In genomic region chr19:57029461-57029860, GRCm38 (mm10) we compare ENCODE assay signal across 16 mouse cellular contexts. TPM values are rescaled to one million over a fixed set of nuclear protein-coding genes. Genes with fewer than 3 reads are reported as not detected.
"Had no signal": no experiment of that assay in that cellular context is flagged by ENCODE, and none has a peak within 500 bp of the region (broad histone marks: within the 10 kb centered on the region; RNA-seq: fewer than 3 reads in every experiment).

No protein-coding gene starts in this region.

- ATAC-seq: liver, embryonic 12.5 days; midbrain, embryonic 13.5 days; midbrain, embryonic 16.5 days had no signal

- H3K4me3 ChIP-seq: limb, embryonic 10.5 days; limb, embryonic 13.5 days; liver, embryonic 12.5 days; liver, embryonic 15.5 days; lung, embryonic 15.5 days; midbrain, embryonic 13.5 days had no signal

- H3K27me3 ChIP-seq: limb, embryonic 13.5 days; liver, embryonic 12.5 days; liver, embryonic 15.5 days; lung, embryonic 15.5 days; midbrain, embryonic 13.5 days had no signal

- H3K27ac ChIP-seq: limb, embryonic 10.5 days; limb, embryonic 13.5 days; liver, embryonic 12.5 days; liver, embryonic 15.5 days; macrophage; midbrain, embryonic 13.5 days had no signal

- H3K9ac ChIP-seq: limb, embryonic 13.5 days; liver, embryonic 12.5 days; liver, embryonic 15.5 days; lung, embryonic 15.5 days; midbrain, embryonic 13.5 days had no signal

- H3K36me3 ChIP-seq: limb, embryonic 10.5 days; limb, embryonic 13.5 days; liver, embryonic 12.5 days; liver, embryonic 15.5 days; lung, embryonic 15.5 days; midbrain, embryonic 13.5 days had no signal

- DNase-seq: kidney, adult 9 months; layer of hippocampus, postnatal 36 days; liver; right cerebral cortex, postnatal 14 days; right cerebral cortex, postnatal 4 days; thymus, adult 18-20 months; thymus, postnatal 36 days had no signal

- H3K4me1 ChIP-seq: limb, embryonic 10.5 days; limb, embryonic 13.5 days; liver, embryonic 15.5 days had no signal

- H3K4me2 ChIP-seq: limb, embryonic 13.5 days; liver, embryonic 12.5 days; liver, embryonic 15.5 days; lung, embryonic 15.5 days; midbrain, embryonic 13.5 days had no signal

- H3K9me3 ChIP-seq: limb, embryonic 10.5 days; liver, embryonic 12.5 days; liver, embryonic 15.5 days; lung, embryonic 15.5 days had no signal

RNA-seq across cellular contexts. Expression of gene Afap1l2, which starts 21.4 kb away (rescaled TPM):
- total RNA-seq: megakaryocyte, adult 5-6 weeks had no signal
- polyA plus RNA-seq: macrophage had no signal
